In the genomic region with DNA sequence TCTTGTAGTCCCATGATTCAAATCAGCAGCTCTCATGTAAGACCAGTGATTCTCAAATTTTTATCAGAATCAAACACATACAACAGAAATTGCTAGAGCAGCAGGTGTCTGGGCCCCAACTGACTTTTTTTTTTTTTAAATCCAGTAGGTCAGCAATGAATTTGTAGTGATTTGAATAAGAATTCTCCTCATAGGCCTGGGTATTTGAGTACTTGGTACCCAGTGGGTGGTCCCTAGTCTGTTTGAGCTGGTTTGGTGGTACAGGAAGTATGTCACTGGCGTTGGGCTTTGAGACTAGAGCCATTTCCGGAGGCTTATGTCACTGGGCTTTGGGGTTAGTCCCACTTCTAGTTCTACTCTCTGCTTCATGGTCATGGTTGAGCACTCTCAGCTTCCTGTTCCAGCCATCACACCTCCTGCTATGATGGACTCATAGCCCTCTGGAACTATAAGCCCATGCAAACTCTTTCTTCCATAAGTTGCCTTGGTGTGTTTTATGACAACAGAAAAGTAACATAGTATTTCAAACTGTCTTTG, we compare ENCODE assay signal across 22 mouse cellular contexts.
DNase-seq lines count a peak whose midpoint lies in the region; TF ChIP-seq lines count a peak whose summit lies in the region.
"Had no signal": no experiment of that assay in that cellular context is flagged by ENCODE, and none has a peak within 500 bp of the region (broad histone marks: within the 10 kb centered on the region; RNA-seq: fewer than 3 reads in every experiment).

No protein-coding gene starts in this region.

- in situ Hi-C loops in CH12.LX (cut with MboI; ENCODE audit: low pct_ligation_motif_present, low pct_unique_long_range_greater_than_20kb, low sequenced_read_pairs), result no loop called here

- H3K4me2 ChIP-seq in CH12.LX (ENCODE audit: insufficient read depth, low read depth, poor library complexity, severe bottlenecking), result no peak overlapping the region
- H3K4me2 ChIP-seq: embryonic facial prominence, embryonic 12.5 days; embryonic facial prominence, embryonic 15.5 days; heart, embryonic 11.5 days; hindbrain, embryonic 14.5 days had no signal

- H3K4me3 ChIP-seq in spleen, adult 2 months (ENCODE audit: extremely low read depth, insufficient read depth, insufficient read length), result no peak overlapping the region
- no peak overlapping the region for H3K4me3 ChIP-seq in CH12.LX (replicated peaks in 1 of 3; ENCODE audit: low read depth in 2 of 3, low read length in 2 of 3, poor library complexity in 1 of 3)
- H3K4me3 ChIP-seq in left cerebral cortex, adult 2 months, result no peak overlapping the region
- H3K4me3 ChIP-seq: embryonic facial prominence, embryonic 12.5 days; embryonic facial prominence, embryonic 15.5 days; gastrocnemius, adult 2 months had no signal

- H3K9me3 ChIP-seq in CH12.LX (replicated peaks; ENCODE audit: low read length), result peaks cover 4% of the 10 kb centered on the region
- H3K9me3 ChIP-seq: embryonic facial prominence, embryonic 12.5 days; embryonic facial prominence, embryonic 15.5 days had no signal

- no peak for TF ChIP-seq RAD21 in CH12.LX (IDR thresholded peaks at IDR 0.05; ENCODE audit: low read depth, low read length)

- H3K27ac ChIP-seq in spleen, adult 2 months (ENCODE audit: insufficient read depth, low read length), result peak overlapping the region; percentile 2; the same call in 1 of the 2 replicates
- H3K27ac ChIP-seq in CH12.LX (ENCODE audit: insufficient read depth, low read depth), result no peak overlapping the region
- H3K27ac ChIP-seq in left cerebral cortex, adult 2 months, result no peak overlapping the region
- H3K27ac ChIP-seq: embryonic facial prominence, embryonic 12.5 days; embryonic facial prominence, embryonic 15.5 days; gastrocnemius, adult 2 months; hindbrain, embryonic 14.5 days; hindbrain, postnatal 0 days had no signal

- peaks cover 27% of the 10 kb centered on the region for H3K4me1 ChIP-seq in spleen, adult 2 months (ENCODE audit: control insufficient read depth, insufficient read depth, insufficient read length)
- H3K4me1 ChIP-seq in CH12.LX (ENCODE audit: control insufficient read depth in 1 of 2, insufficient read depth in 2 of 2), result peaks cover 0 to 44% of the 10 kb centered on the region in 2 experiments; a peak in 2 of 4 replicates
- H3K4me1 ChIP-seq: embryonic facial prominence, embryonic 12.5 days had no signal

- dilution Hi-C loops in CH12.LX (cut with MboI; ENCODE audit: extremely low pct_ligation_motif_present, extremely low pct_unique_long_range_greater_than_20kb, low sequenced_read_pairs), result no loop called here

- no peaks in the 10 kb centered on the region for H3K36me3 ChIP-seq in spleen, adult 2 months (ENCODE audit: control insufficient read depth, insufficient read depth, low read length)
- H3K36me3 ChIP-seq in CH12.LX (replicated peaks in 1 of 2; ENCODE audit: control insufficient read depth in 1 of 2, insufficient read depth in 1 of 2, low read length in 1 of 2), result no peaks in the 10 kb centered on the region
- no peaks in the 10 kb centered on the region for H3K36me3 ChIP-seq in splenic B cell, adult 2 months (ENCODE audit: control insufficient read depth, insufficient read depth, low read length, poor library complexity, severe bottlenecking)
- H3K36me3 ChIP-seq: embryonic facial prominence, embryonic 12.5 days; embryonic facial prominence, embryonic 15.5 days had no signal

- no peak for TF ChIP-seq EP300 in CH12.LX (IDR thresholded peaks at IDR 0.05; ENCODE audit: low read length)

- TF ChIP-seq CTCF in spleen, adult 2 months (IDR thresholded peaks at IDR 0.05; ENCODE audit: extremely low read depth, insufficient read depth, insufficient read length, insufficient replicate concordance), result no peak
- no peak for TF ChIP-seq CTCF in CH12.LX (conservative IDR thresholded peaks at IDR 0.05 in 1 of 2, IDR thresholded peaks at IDR 0.05 in 1 of 2; ENCODE audit: low read depth in 2 of 2, low read length in 2 of 2)
- TF ChIP-seq CTCF in left cerebral cortex, adult 2 months (IDR thresholded peaks at IDR 0.05), result no peak

- no peaks in the 10 kb centered on the region for H3K27me3 ChIP-seq in spleen, adult 2 months (ENCODE audit: control insufficient read depth, insufficient read depth, low read length)
- no peaks in the 10 kb centered on the region for H3K27me3 ChIP-seq in CH12.LX (replicated peaks)
- no peaks in the 10 kb centered on the region for H3K27me3 ChIP-seq in splenic B cell, adult 2 months (ENCODE audit: control insufficient read depth, insufficient read depth, low read length, poor library complexity, severe bottlenecking)
- H3K27me3 ChIP-seq: embryonic facial prominence, embryonic 12.5 days; embryonic facial prominence, embryonic 15.5 days had no signal

- H3K9ac ChIP-seq in CH12.LX (ENCODE audit: insufficient read depth, low read depth), result no peak overlapping the region
- H3K9ac ChIP-seq: embryonic facial prominence, embryonic 12.5 days; embryonic facial prominence, embryonic 15.5 days; forebrain, postnatal 0 days; hindbrain, embryonic 14.5 days had no signal

- intact Hi-C loops in left cerebral cortex, adult 2 months (cut with DNase I), result no loop called here
- intact Hi-C loops in heart, postnatal 14 days (cut with DNase I), result no loop called here

- WGBS in spleen, adult 2 months, result 25% methylated on average over 2 of the region's 2 CpGs

- no peaks in the 10 kb centered on the region for H3K79me2 ChIP-seq in CH12.LX (replicated peaks; ENCODE audit: control insufficient read depth, extremely low read depth, insufficient read depth, poor library complexity, severe bottlenecking)

- TF ChIP-seq POLR2A in spleen, adult 2 months (IDR thresholded peaks at IDR 0.05; ENCODE audit: low read depth, low read length), result no peak
- no peak for TF ChIP-seq POLR2A in CH12.LX (IDR thresholded peaks at IDR 0.05; ENCODE audit: low read depth, low read length)

- DNase-seq in spleen, adult 2 months (ENCODE audit: low read depth in 1 of 2, low spot score in 2 of 2), result peak; percentile 18 to 58
- no peak for DNase-seq in spleen, adult 18-20 months
- DNase-seq in CH12.LX (ENCODE audit: extremely low read depth), result peak; percentile 62
- peak; percentile 86 for DNase-seq in R1 (ENCODE audit: low read depth, low spot score)
- peak; percentile 81 for DNase-seq in splenic B cell, adult 2 months (ENCODE audit: low read depth, low spot score)
- no peak for DNase-seq in left cerebral cortex, adult 2 months (ENCODE audit: extremely low spot score in 1 of 2, low spot score in 2 of 2)
- no peak for DNase-seq in heart, postnatal 14 days
- DNase-seq: adrenal gland, postnatal 10 days; adrenal gland, postnatal 36 days; cerebellum, adult 18-20 months; cerebellum, adult 9-11 months; cerebellum, postnatal 25 days; forebrain, postnatal 0 days; gastrocnemius, adult 2 months; gastrocnemius, postnatal 14 days; heart, adult 11 months; heart, postnatal 36 days had no signal

TF ChIP-seq in CH12.LX, 34 proteins besides CTCF, POLR2A, EP300 and RAD21:
- TF ChIP-seq KAT2A (IDR thresholded peaks at IDR 0.05; ENCODE audit: insufficient replicate concordance, low read length) (no peak), MXI1 (IDR thresholded peaks at IDR 0.05; ENCODE audit: low read depth, low read length) (no peak), E2F4 (IDR thresholded peaks at IDR 0.05; ENCODE audit: insufficient replicate concordance, low read depth, low read length) (no peak), ETS1 (conservative IDR thresholded peaks at IDR 0.05; ENCODE audit: low read depth, low read length) (no peak), POLR2AphosphoS2 (IDR thresholded peaks at IDR 0.05; ENCODE audit: low read depth, low read length) (no peak), JUND (conservative IDR thresholded peaks at IDR 0.05; ENCODE audit: low read depth, low read length) (no peak), JUN (IDR thresholded peaks at IDR 0.05; ENCODE audit: insufficient read depth, low read depth, low read length) (no peak), NRF1 (IDR thresholded peaks at IDR 0.05; ENCODE audit: low read depth, low read length) (no peak), IRF4 (IDR thresholded peaks at IDR 0.05; ENCODE audit: low read depth, low read length) (no peak), CHD1 (IDR thresholded peaks at IDR 0.05; ENCODE audit: low read depth, low read length) (no peak), RCOR1 (conservative IDR thresholded peaks at IDR 0.05; ENCODE audit: low read depth, low read length) (no peak), PAX5 (IDR thresholded peaks at IDR 0.05; ENCODE audit: low read length) (no peak), MEF2A (IDR thresholded peaks at IDR 0.05; ENCODE audit: borderline replicate concordance, low read depth, low read length) (no peak), GABPA (IDR thresholded peaks at IDR 0.05; ENCODE audit: insufficient replicate concordance, low read depth, low read length) (no peak), MAX (IDR thresholded peaks at IDR 0.05; ENCODE audit: low read length) (no peak), USF1 (IDR thresholded peaks at IDR 0.05; ENCODE audit: low read depth, low read length) (no peak), SMC3 (IDR thresholded peaks at IDR 0.05; ENCODE audit: low read depth, low read length) (no peak), ZKSCAN1 (IDR thresholded peaks at IDR 0.05; ENCODE audit: borderline replicate concordance, low read depth, low read length) (no peak)

Comparison
In these comparisons a context has a peak if more than half of its experiments do, and no peak if none do; other contexts are left out.
1. DNase-seq: peak in spleen, adult 2 months (2 of 2), CH12.LX (single experiment), R1 (single experiment) and splenic B cell, adult 2 months (single experiment); none in spleen, adult 18-20 months (0 of 2), left cerebral cortex, adult 2 months (0 of 2) and heart, postnatal 14 days (0 of 2).